Mouse (Mus musculus) thymus, postnatal 36 days (tissue): ENCODE measurements at regions not wholly inside any gene's neighbourhood (a gene's known extent, or its start where the extent isn't known, plus 50 kb on each side); places are given as distances from the start of the nearest gene placed in this dataset.

Experiments
- DNase-seq, 2 experiments: peaks; one replicate each; pipeline ENCODE4 v3.0.0; 2022; ENCODE audit warnings: mixed read lengths in 2 of 2

GRCm38 (mm10) chr1:75901146-75901545 is 355.1 kb downstream of the Slc4a3 start:
- DNase-seq: no peak

- DNase-seq: no peak
Observed at GRCm38 (mm10) chr1:75905699-75906470, 359.8 kb downstream of the Slc4a3 start.

DNA sequence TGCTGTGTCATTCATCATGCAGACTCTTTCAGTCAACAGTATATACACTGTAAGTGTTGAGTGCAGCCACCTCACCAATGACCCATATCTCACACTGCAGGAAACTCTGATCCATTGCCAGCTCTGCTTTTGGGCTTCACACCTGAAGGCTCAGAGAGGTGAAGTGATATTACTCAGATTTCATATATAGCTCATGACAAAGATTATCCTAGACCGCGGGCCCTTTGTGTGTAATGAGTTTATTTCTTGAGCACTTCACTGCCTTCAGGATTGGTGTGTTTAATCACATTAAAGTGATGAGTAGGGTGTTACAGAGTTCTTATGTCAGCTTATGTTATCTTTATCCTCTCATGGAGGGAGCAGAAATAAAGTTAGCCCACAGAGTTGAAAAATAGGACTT is 369.2 kb downstream of the Slc4a3 start:
- no peak for DNase-seq

DNA sequence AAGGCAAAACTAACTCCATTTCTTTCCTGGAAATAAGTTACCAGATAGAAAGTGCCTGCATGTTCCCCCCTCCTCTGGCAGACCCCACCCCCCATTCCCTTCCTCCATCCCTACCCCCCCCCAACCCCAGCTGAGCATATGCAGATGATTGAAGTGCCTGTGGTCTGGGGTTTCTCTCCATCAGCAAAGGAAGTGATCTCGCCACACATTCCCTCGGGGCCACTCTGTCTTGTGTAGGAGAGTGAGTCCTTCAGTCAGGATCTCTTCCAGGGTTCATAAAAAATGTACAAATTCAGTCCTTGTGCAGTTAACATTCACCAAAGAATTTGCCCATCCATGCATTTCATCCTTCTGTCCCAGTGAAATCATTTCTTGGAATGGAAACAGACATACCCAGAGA is 370.1 kb downstream of the Slc4a3 start:
- no peak for DNase-seq

GRCm38 (mm10) chr1:75919134-75919533 is 373.1 kb downstream of the Slc4a3 start:
- no peak for DNase-seq

- no peak for DNase-seq
Observed at GRCm38 (mm10) chr1:75925046-75925445, 379.0 kb downstream of the Slc4a3 start.

DNA sequence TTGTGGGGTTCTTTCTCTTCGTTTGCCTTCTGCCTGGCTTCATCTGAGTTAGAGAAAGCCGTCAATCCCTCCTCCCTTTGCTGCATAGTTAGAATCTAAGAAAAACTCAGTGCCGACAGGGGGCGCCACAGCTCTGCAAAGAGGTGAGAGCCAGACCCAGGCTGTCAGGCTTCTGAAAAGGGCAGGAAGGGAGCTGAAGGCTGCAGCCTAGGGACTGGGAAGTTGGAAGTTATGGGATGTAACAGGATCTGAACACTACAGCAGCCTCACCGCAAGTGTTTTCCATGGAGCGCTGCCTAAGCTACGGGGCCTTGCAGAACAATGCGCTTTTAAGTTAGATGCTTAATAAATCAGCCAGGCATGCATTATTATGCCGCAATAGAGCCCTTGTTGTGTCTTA is 379.7 kb downstream of the Slc4a3 start:
- DNase-seq: peak; percentile 3 to 7

DNA sequence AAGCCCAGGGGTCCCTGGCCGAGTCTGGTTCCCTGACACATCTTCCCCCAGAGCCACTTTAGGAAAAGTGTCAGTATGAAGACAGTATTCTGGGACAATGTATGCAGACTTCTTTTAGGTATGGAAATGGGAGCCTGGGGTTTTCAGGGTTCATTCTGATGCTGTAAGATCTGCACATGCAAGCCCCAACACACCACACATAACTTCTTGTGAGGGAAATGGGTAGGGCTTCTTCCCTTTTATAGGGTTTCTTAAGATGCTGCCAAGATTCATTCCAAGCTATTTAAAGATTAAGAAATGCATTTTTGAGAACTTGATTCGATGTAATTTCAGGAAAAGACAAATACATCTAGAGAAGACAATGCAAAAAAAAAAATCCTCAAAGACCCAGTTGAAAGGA is 385.8 kb downstream of the Slc4a3 start:
- no peak for DNase-seq

DNA sequence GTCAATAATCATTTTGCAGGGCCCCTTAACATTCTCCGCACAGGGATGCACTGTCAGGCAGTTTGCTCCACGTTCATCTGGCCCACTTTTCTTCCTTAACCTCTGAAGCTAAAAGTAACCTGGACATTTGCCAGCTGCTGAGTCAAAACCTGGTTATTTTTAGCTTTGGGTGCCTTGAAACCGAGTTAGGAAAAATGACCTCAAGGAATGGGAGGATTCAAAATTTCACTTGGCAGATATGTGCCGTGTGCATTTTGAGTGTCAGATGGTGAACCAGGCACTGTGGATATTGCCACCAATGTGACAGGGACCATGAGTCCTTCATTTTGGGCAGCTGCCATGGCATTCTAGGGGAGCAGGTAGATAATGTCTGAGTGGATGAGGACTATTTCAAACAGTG is 387.8 kb downstream of the Slc4a3 start:
- DNase-seq: no peak

DNA sequence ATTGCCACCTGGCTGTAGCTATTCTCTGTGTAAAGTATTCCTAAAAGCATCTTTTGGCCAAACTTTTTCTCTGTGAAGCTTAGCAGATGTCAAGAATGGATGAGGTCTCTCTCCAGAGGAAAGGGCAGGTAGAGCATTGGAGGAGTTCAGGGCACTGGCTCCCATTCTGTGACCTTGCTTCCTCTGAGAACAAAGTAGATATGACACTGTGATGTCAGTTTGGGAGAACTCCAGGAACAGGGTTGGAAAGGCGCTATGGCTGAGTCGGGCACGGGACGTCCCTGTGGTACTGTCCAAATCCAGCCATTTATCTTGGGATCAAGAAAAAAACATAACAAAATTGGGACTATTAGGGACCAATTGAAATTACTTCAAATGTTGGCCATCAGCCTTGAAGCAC is 388.7 kb downstream of the Slc4a3 start:
- no peak for DNase-seq

GRCm38 (mm10) chr1:75935866-75936265 is 389.8 kb downstream of the Slc4a3 start:
- DNase-seq: no peak

- DNase-seq: no peak
Observed at GRCm38 (mm10) chr1:75936596-75936995, 390.5 kb downstream of the Slc4a3 start.

DNA sequence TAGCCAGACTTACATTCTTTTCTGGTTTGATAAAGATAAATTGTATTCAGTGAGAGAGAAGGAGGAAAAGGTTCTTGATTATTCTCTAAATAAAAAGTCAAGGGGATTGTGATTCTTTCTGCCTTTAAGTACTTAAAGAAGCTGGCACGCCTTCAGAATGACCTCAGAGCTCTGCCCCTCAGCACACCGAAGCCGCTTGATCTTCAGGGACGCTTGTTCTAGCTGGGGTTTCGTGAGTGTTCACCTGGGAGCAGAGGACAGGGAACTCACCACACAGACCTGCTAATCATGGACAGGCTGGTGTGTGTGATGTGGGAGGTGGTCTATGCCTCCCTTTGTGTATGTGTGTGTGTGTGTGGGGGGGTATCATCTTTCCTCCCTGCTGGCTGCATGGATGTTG is 391.3 kb downstream of the Slc4a3 start:
- DNase-seq: no peak

DNA sequence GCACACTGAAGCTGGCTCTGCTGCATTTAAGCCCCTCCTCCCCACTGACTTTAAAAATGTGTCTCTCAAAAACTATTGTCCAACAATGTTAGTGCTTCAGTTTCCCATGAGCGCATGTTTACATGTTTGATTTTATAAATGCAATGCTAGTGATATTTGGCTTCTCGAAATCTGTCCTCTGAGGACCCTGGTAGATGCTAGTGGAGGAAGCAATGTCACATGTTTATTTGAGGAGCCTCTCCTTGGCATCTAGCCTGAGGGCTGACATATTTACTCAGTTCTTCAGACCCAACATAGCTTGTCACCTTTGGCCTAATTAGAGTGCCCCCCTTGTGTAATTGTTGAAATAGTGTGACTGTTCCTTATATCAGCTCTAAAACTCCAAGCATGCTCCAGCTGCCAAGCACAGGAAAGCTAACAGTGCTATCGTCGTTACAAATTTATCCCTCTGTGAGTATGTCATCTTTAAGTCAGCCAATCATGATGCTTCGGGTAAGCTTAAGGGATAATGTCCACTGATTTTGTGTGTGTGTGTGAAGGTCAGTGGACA is 400.3 kb downstream of the Slc4a3 start:
- DNase-seq: no peak

- DNase-seq: no peak
Observed at GRCm38 (mm10) chr1:75978203-75978986, 432.3 kb downstream of the Slc4a3 start.

- DNase-seq: no peak
Observed at GRCm38 (mm10) chr1:75983057-75983456, 437.0 kb downstream of the Slc4a3 start.

DNA sequence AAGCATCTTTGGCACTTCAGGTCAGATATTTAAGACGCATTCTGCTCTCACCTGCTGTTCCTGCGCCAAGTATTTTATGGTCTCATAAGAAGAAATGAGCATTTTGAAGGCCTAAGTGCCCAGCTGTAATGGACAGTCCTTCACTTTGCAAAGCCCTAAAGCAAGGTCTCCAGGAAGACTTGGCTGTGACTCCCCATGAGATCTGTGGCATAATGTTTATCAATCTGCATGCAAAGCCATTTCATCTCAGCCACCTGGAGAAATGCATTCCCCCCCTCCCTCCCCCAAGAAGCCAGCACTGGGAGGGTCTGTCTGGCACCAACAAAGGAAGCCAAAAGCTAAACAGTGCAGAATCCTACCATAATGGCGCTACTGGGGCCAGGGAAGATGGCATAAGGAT is 437.4 kb downstream of the Slc4a3 start:
- DNase-seq: no peak

DNA sequence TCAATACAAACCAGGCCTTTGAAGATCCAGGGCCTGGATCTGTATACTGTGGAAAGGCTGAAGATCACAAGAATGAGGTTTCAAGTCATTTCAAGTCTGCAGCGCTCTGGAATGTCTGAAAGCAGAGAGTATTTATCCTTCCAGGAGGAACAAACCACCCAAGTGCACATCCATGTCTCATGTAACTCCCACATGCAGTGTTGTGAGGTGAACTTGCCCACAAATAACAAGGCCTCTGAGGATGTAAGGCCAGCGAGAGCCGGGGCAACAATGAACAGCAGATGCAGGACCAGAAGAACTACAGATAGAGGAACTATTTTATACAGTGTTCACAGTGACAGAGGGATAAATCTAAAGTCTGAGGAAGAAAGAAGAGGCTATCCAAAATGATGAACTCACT is 442.4 kb downstream of the Slc4a3 start:
- no peak for DNase-seq

GRCm38 (mm10) chr1:75992039-75992438 is 446.0 kb downstream of the Slc4a3 start:
- DNase-seq: no peak

DNA sequence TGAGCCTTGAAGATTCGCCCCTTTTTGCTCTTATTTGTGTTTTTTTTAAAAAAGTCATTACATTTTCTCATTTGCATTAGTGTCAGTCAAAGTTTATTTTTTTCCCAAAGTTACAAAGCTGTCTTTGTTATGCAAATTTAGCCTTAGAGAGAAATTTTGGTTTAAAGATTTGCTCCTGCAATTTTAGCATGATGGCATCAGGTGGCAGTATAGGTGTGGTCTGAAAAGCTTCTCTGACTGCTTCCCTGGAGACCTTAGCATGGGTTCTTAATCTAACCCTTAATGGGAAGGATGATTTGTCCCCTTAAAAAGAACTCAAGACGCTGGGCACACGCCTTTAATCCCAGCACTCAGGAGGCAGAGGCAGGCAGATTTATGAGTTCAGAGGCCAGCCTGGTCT is 451.2 kb downstream of the Slc4a3 start:
- no peak for DNase-seq

GRCm38 (mm10) chr1:76001124-76001523 is 455.1 kb downstream of the Slc4a3 start:
- DNase-seq: no peak

DNA sequence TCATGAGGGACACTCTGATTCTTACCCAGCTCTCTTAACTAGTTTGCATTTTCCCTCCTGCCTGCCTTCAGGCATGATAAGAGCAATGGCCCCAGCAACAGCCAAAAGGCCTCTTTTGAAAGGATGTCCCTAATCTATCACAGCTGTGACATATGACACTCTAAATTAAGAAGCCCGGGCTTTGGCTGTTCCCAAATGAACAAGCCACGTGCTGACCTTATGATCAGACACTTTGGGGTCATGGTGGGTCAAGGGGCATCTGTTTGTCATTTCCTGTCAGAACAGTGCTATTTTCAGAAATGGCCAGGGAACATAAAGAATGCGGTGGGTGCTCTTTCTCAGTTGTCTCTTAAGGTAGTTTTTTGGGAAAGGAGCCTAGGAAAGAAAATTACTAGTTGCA is 463.5 kb downstream of the Slc4a3 start:
- no peak for DNase-seq

DNA sequence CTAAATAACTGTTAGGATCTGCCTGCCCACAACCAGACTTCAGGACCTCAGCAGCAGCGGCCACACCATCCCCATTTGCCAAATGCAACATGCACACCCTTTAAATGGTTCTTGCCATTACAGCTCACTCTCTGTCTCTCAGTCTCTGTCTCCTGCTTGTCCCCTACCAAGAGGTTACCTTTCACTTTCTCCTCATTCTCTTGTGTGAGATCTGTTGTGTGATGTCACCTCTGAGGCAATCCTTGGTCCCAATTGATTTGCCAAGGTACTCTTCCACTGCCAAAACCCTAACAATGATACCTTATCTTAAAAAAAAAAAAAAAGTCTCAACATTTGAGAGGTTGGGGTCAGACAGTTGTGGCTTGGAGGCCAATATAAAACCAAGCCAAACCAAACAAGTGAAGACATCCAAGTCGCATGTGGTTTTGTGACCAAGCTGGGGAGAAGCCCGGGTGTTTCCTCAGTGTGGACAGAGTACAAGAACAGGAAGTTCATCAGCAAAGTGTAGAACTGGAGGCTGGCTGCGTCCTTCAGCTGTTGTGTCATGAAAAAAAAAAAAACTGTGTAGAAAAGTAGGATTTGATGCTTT is 464.2 kb downstream of the Slc4a3 start:
- DNase-seq: no peak

DNA sequence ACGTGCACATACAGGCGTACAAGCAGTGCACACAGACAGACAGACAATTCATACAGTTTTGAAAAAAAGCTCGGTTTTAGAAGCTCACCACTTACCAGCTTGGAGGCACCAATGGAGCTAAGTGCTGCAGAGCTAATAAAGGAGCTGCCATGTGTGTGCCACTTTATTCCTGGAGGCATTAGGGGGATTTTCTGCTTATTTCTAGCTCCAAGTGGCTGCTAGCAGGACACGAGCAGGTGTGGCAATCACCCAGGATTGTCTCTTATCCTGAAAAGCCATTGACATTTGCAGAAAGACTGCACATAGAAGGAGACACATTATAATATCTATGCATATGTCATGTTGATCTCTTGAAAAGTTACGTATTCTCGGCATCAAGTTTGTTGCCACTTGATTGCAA is 472.5 kb downstream of the Slc4a3 start:
- DNase-seq: no peak
